Mouse (Mus musculus) gonadal fat pad, adult 2 months (tissue): Measurements from ENCODE around the gene Stmn1. TPM values are rescaled to one million over a fixed set of nuclear protein-coding genes. Genes with fewer than 3 reads are reported as not detected.

Experiments used
- DNase-seq: peaks from one replicate; pipeline ENCODE4 v3.0.0-alpha.2; 2012; ENCODE audit warnings: low read depth
- polyA plus RNA-seq: library from polyadenylated mRNA; depleted of rRNA; stranded (reverse); fragments of >200 nt; gene quantifications from 2 replicates; pipeline ENCODE4 v1.2.3, GENCODE M21; 2012

Gene Stmn1
- polyA plus RNA-seq, 1 experiment = 3.5 TPM

GRCm38 (mm10) chr4:134458856-134459255 is 9.3 kb upstream of the Stmn1 start:
- DNase-seq = no peak

GRCm38 (mm10) chr4:134460277-134460676 is 7.8 kb upstream of the Stmn1 start:
- no peak for DNase-seq

- DNase-seq = no peak
These were observed 6.9 kb upstream of the Stmn1 start for GRCm38 (mm10) chr4:134461252-134461651.

GRCm38 (mm10) chr4:134465789-134466188 is 2.3 kb upstream of the Stmn1 start:
- DNase-seq = no peak

GRCm38 (mm10) chr4:134466381-134467262 is 1.5 kb upstream of the Stmn1 start:
- DNase-seq = no peak

- DNase-seq = no peak
These were observed 495 bp upstream of the Stmn1 start for GRCm38 (mm10) chr4:134467435-134468214.

GRCm38 (mm10) chr4:134468578-134469266 is 602 bp downstream of the Stmn1 start:
- no peak for DNase-seq

GRCm38 (mm10) chr4:134469341-134469796 is 1.2 kb downstream of the Stmn1 start:
- no peak for DNase-seq

GRCm38 (mm10) chr4:134469985-134470384 is 1.9 kb downstream of the Stmn1 start:
- no peak for DNase-seq

- DNase-seq = no peak
These were observed 3.3 kb downstream of the Stmn1 start for GRCm38 (mm10) chr4:134471469-134471868.

GRCm38 (mm10) chr4:134473764-134474163 is 5.6 kb downstream of the Stmn1 start:
- DNase-seq = no peak

GRCm38 (mm10) chr4:134474240-134474639 is 6.1 kb downstream of the Stmn1 start:
- no peak for DNase-seq

GRCm38 (mm10) chr4:134476899-134477298 is 8.8 kb downstream of the Stmn1 start:
- DNase-seq = no peak

- DNase-seq = no peak
These were observed 9.9 kb downstream of the Stmn1 start for GRCm38 (mm10) chr4:134478031-134478430.

- DNase-seq = no peak
These were observed 11.7 kb downstream of the Stmn1 start for GRCm38 (mm10) chr4:134479839-134480238.

GRCm38 (mm10) chr4:134480864-134481263 is 12.7 kb downstream of the Stmn1 start:
- DNase-seq = no peak

- DNase-seq = no peak
These were observed 13.2 kb downstream of the Stmn1 start for GRCm38 (mm10) chr4:134481270-134481669.

GRCm38 (mm10) chr4:134482442-134482841 is 14.3 kb downstream of the Stmn1 start:
- DNase-seq = no peak

- no peak for DNase-seq
These were observed 15.1 kb downstream of the Stmn1 start for GRCm38 (mm10) chr4:134483078-134483688.

- no peak for DNase-seq
These were observed 15.6 kb downstream of the Stmn1 start for GRCm38 (mm10) chr4:134483696-134484095.

GRCm38 (mm10) chr4:134484231-134484630 is 16.1 kb downstream of the Stmn1 start:
- no peak for DNase-seq
